Mouse (Mus musculus) cerebellum, adult 18-20 months (tissue): ENCODE results near the gene Uap1l1.

Source experiments
- DNase-seq, 2 experiments: peaks; one replicate each; pipeline ENCODE4 v3.0.0; 2021

Gene Uap1l1

GRCm38 (mm10) chr2:25310969-25311368 lies 54.5 kb downstream of the Uap1l1 start:
- DNase-seq = peak in 1 of 2 experiments; percentile 53

DNA sequence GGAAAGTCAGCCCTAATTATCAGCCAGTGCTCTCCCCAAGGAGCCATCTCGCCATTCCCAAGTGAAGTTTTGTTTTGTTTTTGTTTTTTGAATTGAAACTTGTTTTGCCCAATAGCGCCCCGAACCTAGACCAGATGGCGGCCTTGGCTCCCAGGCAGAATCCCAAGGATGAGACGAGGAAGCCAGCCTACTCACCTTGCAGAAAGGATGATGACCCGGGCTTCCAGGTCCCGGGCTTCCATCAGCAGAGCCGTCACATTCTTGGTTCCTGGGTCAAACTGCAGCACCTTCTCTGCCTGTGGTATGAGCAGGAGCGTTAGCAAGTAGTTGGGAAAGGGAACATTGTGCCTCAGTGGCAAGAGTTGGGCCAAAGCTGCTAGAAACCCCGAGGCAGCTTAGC lies 55.3 kb downstream of the Uap1l1 start:
- DNase-seq = peak; percentile 55 to 58
